Mouse (Mus musculus): ENCODE data around the gene Zbtb46. TPM values are rescaled to one million over a fixed set of nuclear protein-coding genes. Genes with fewer than 3 reads are reported as not detected.

Zbtb46 gene
- polyA plus RNA-seq, 1 experiment from 2014 or later, result 19.1 TPM

- Histone ChIP-seq H3K9ac (ENCODE audit: low read depth, low read length) (peak within 1 kb of the TSS; percentile 78), H3K4me3 (ENCODE audit: low read length) (peak within 1 kb of the TSS; percentile 52), H3K4me2 (ENCODE audit: low read length) (peak within 1 kb of the TSS; percentile 69), H3K36me3 (ENCODE audit: control insufficient read depth, insufficient read depth, low read length) (peaks cover 8% of the 10 kb centered on the region), H3K27ac (ENCODE audit: low read depth, low read length) (peak within 1 kb of the TSS; percentile 92), H3K9me3 (ENCODE audit: control insufficient read depth, low read length) (no peaks in the 10 kb centered on the region), H3K4me1 (ENCODE audit: control insufficient read depth, insufficient read depth, low read depth, low read length) (peaks cover 29% of the 10 kb centered on the region), H3K27me3 (replicated peaks; ENCODE audit: control insufficient read depth, insufficient read depth, low read length) (no peaks in the 10 kb centered on the region)
- under 1% methylated on average over 71 of the region's 71 CpGs for WGBS
- ATAC-seq, result peak; percentile 94
Observed at GRCm38 (mm10) chr2:181364860-181365596, 94.2 kb downstream of the Zbtb46 start, which contains the start of the genes Zgpat and Arfrp1. Gene Zgpat, plus strand, starts transcription at chr2:181364928. Gene Arfrp1, minus strand, starts transcription at chr2:181365404.

GRCm38 (mm10) chr2:181364487-181364859, 94.8 kb downstream of the Zbtb46 start:
- peak overlapping the region; percentile 52 for H3K4me3 ChIP-seq (ENCODE audit: low read length)
- WGBS, result 13% methylated on average over 14 of the region's 14 CpGs
- H3K27me3 ChIP-seq (replicated peaks; ENCODE audit: control insufficient read depth, insufficient read depth, low read length), result no peaks in the 10 kb centered on the region
- H3K9me3 ChIP-seq (ENCODE audit: control insufficient read depth, low read length), result no peaks in the 10 kb centered on the region
- peak overlapping the region; percentile 69 for H3K4me2 ChIP-seq (ENCODE audit: low read length)
- H3K9ac ChIP-seq (ENCODE audit: low read depth, low read length), result peak overlapping the region; percentile 78
- peaks cover 12% of the 10 kb centered on the region for H3K36me3 ChIP-seq (ENCODE audit: control insufficient read depth, insufficient read depth, low read length)
- ATAC-seq, result no peak
- H3K27ac ChIP-seq (ENCODE audit: low read depth, low read length), result peak overlapping the region; percentile 92
- H3K4me1 ChIP-seq (ENCODE audit: control insufficient read depth, insufficient read depth, low read depth, low read length), result peaks cover 29% of the 10 kb centered on the region

GRCm38 (mm10) chr2:181363946-181364345, 95.3 kb downstream of the Zbtb46 start:
- ATAC-seq, result no peak
- Histone ChIP-seq H3K4me3 (ENCODE audit: low read length) (peak overlapping the region; percentile 52), H3K4me1 (ENCODE audit: control insufficient read depth, insufficient read depth, low read depth, low read length) (peaks cover 29% of the 10 kb centered on the region), H3K9ac (ENCODE audit: low read depth, low read length) (peak overlapping the region; percentile 78), H3K36me3 (ENCODE audit: control insufficient read depth, insufficient read depth, low read length) (peaks cover 16% of the 10 kb centered on the region), H3K27ac (ENCODE audit: low read depth, low read length) (no peak overlapping the region), H3K9me3 (ENCODE audit: control insufficient read depth, low read length) (no peaks in the 10 kb centered on the region), H3K4me2 (ENCODE audit: low read length) (peak overlapping the region; percentile 69), H3K27me3 (replicated peaks; ENCODE audit: control insufficient read depth, insufficient read depth, low read length) (no peaks in the 10 kb centered on the region)
- WGBS, result 81% methylated on average over 3 of the region's 3 CpGs

GRCm38 (mm10) chr2:181356780-181357179, 102.4 kb downstream of the Zbtb46 start:
- H3K27ac ChIP-seq (ENCODE audit: low read depth, low read length), result no peak overlapping the region
- no peak for ATAC-seq
- WGBS, result 85% methylated on average over 3 of the region's 3 CpGs

GRCm38 (mm10) chr2:181342766-181343165, 116.5 kb downstream of the Zbtb46 start:
- no peak overlapping the region for H3K4me3 ChIP-seq (ENCODE audit: low read length)
- no peak overlapping the region for H3K27ac ChIP-seq (ENCODE audit: low read depth, low read length)
- no peak for ATAC-seq
- H3K27me3 ChIP-seq (replicated peaks; ENCODE audit: control insufficient read depth, insufficient read depth, low read length), result no peaks in the 10 kb centered on the region
- H3K9me3 ChIP-seq (ENCODE audit: control insufficient read depth, low read length), result no peaks in the 10 kb centered on the region
- no peaks in the 10 kb centered on the region for H3K4me1 ChIP-seq (ENCODE audit: control insufficient read depth, insufficient read depth, low read depth, low read length)
- no peak overlapping the region for H3K9ac ChIP-seq (ENCODE audit: low read depth, low read length)
- 92% methylated on average over 6 of the region's 6 CpGs for WGBS
- no peak overlapping the region for H3K4me2 ChIP-seq (ENCODE audit: low read length)
- peaks cover 17% of the 10 kb centered on the region; the same call in 1 of the 2 replicates for H3K36me3 ChIP-seq (ENCODE audit: control insufficient read depth, insufficient read depth, low read length)

More at GRCm38 (mm10) chr2:181356780-181357179, 102.4 kb downstream of the Zbtb46 start:
- Histone ChIP-seq H3K36me3 (ENCODE audit: control insufficient read depth, insufficient read depth, low read length) (peaks cover 34% of the 10 kb centered on the region), H3K4me2 (ENCODE audit: low read length) (no peak overlapping the region), H3K27me3 (replicated peaks; ENCODE audit: control insufficient read depth, insufficient read depth, low read length) (no peaks in the 10 kb centered on the region), H3K9ac (ENCODE audit: low read depth, low read length) (no peak overlapping the region), H3K9me3 (ENCODE audit: control insufficient read depth, low read length) (no peaks in the 10 kb centered on the region), H3K4me1 (ENCODE audit: control insufficient read depth, insufficient read depth, low read depth, low read length) (no peaks in the 10 kb centered on the region), H3K4me3 (ENCODE audit: low read length) (no peak overlapping the region)

- Histone ChIP-seq H3K9me3 (ENCODE audit: control insufficient read depth, low read length) (no peaks in the 10 kb centered on the region), H3K4me1 (ENCODE audit: control insufficient read depth, insufficient read depth, low read depth, low read length) (no peaks in the 10 kb centered on the region), H3K27me3 (replicated peaks; ENCODE audit: control insufficient read depth, insufficient read depth, low read length) (no peaks in the 10 kb centered on the region), H3K27ac (ENCODE audit: low read depth, low read length) (no peak overlapping the region), H3K4me3 (ENCODE audit: low read length) (no peak overlapping the region), H3K36me3 (ENCODE audit: control insufficient read depth, insufficient read depth, low read length) (peaks cover 20% of the 10 kb centered on the region), H3K4me2 (ENCODE audit: low read length) (no peak overlapping the region), H3K9ac (ENCODE audit: low read depth, low read length) (no peak overlapping the region)
- 85% methylated on average over 4 of the region's 4 CpGs for WGBS
- ATAC-seq, result no peak
Observed at GRCm38 (mm10) chr2:181340426-181340825, 118.8 kb downstream of the Zbtb46 start.

Other genes starting within 250 kb of the Zbtb46 start
- 0.21 and 0.35 TPM in 2 replicates for gene Srms, start 246.2 kb downstream of the Zbtb46 start, polyA plus RNA-seq (2015; fragmentation: Nextera tagmentation; extraction: Ambion mirVana)
- gene Fndc11, start 239.4 kb downstream of the Zbtb46 start, polyA plus RNA-seq (2015; fragmentation: Nextera tagmentation; extraction: Ambion mirVana), result 0.26 TPM in 2 replicates
- 0.37 and 0.44 TPM in 2 replicates for gene Helz2, start 217.4 kb downstream of the Zbtb46 start, polyA plus RNA-seq (2015; fragmentation: Nextera tagmentation; extraction: Ambion mirVana)
- gene Gmeb2, start 171.4 kb downstream of the Zbtb46 start, polyA plus RNA-seq (2015; fragmentation: Nextera tagmentation; extraction: Ambion mirVana), result 13.0 and 15.6 TPM in 2 replicates
- 1,680 and 1,967 TPM in 2 replicates for gene Stmn3, start 144.9 kb downstream of the Zbtb46 start, polyA plus RNA-seq (2015; fragmentation: Nextera tagmentation; extraction: Ambion mirVana)
- 33.7 and 38.2 TPM in 2 replicates for gene Rtel1, start 139.7 kb downstream of the Zbtb46 start, polyA plus RNA-seq (2015; fragmentation: Nextera tagmentation; extraction: Ambion mirVana)
- gene Zgpat, start 94.5 kb downstream of the Zbtb46 start, polyA plus RNA-seq (2015; fragmentation: Nextera tagmentation; extraction: Ambion mirVana), result 75.0 and 83.7 TPM in 2 replicates
- 83.5 and 87.2 TPM in 2 replicates for gene Arfrp1, start 94.0 kb downstream of the Zbtb46 start, polyA plus RNA-seq (2015; fragmentation: Nextera tagmentation; extraction: Ambion mirVana)
- 46.4 and 56.5 TPM in 2 replicates for gene Lime1, start 79.3 kb downstream of the Zbtb46 start, polyA plus RNA-seq (2015; fragmentation: Nextera tagmentation; extraction: Ambion mirVana)
- gene Abhd16b, start 33.8 kb upstream of the Zbtb46 start, polyA plus RNA-seq (2015; fragmentation: Nextera tagmentation; extraction: Ambion mirVana), result 0.09 TPM in 1 of 2 replicates, not detected in the other
- 121 and 126 TPM in 2 replicates for gene Tpd52l2, start 37.7 kb upstream of the Zbtb46 start, polyA plus RNA-seq (2015; fragmentation: Nextera tagmentation; extraction: Ambion mirVana)
- 284 and 286 TPM in 2 replicates for gene Dnajc5, start 61.1 kb upstream of the Zbtb46 start, polyA plus RNA-seq (2015; fragmentation: Nextera tagmentation; extraction: Ambion mirVana)
- gene Uckl1, start 125.5 kb upstream of the Zbtb46 start, polyA plus RNA-seq (2015; fragmentation: Nextera tagmentation; extraction: Ambion mirVana), result 58.5 and 59.4 TPM in 2 replicates
- 57.3 and 63.6 TPM in 2 replicates for gene Prpf6, start 132.4 kb upstream of the Zbtb46 start, polyA plus RNA-seq (2015; fragmentation: Nextera tagmentation; extraction: Ambion mirVana)
- gene Zfp512b, start 133.4 kb upstream of the Zbtb46 start, polyA plus RNA-seq (2015; fragmentation: Nextera tagmentation; extraction: Ambion mirVana), result 44.9 and 65.1 TPM in 2 replicates
- gene Samd10, start 139.8 kb upstream of the Zbtb46 start, polyA plus RNA-seq (2015; fragmentation: Nextera tagmentation; extraction: Ambion mirVana), result 192 and 201 TPM in 2 replicates
- not detected in 2 replicates for gene Gm29797, start 197.6 kb upstream of the Zbtb46 start, polyA plus RNA-seq (2015; fragmentation: Nextera tagmentation; extraction: Ambion mirVana)
- gene Sox18, start 212.2 kb upstream of the Zbtb46 start, polyA plus RNA-seq (2015; fragmentation: Nextera tagmentation; extraction: Ambion mirVana), result 18.0 TPM in 2 replicates
- gene Tcea2, start 220.9 kb upstream of the Zbtb46 start, polyA plus RNA-seq (2015; fragmentation: Nextera tagmentation; extraction: Ambion mirVana), result 47.7 and 50.0 TPM in 2 replicates
- gene Rgs19, start 234.6 kb upstream of the Zbtb46 start, polyA plus RNA-seq (2015; fragmentation: Nextera tagmentation; extraction: Ambion mirVana), result 68.9 and 71.9 TPM in 2 replicates
- gene Lkaaear1, start 239.0 kb upstream of the Zbtb46 start, polyA plus RNA-seq (2015; fragmentation: Nextera tagmentation; extraction: Ambion mirVana), result not detected in 2 replicates